Mouse (Mus musculus): ENCODE measurements at regions not wholly inside any gene's neighbourhood (a gene's known extent, or its start where the extent isn't known, plus 50 kb on each side); places are given as distances from the start of the nearest gene placed in this dataset.

DNA sequence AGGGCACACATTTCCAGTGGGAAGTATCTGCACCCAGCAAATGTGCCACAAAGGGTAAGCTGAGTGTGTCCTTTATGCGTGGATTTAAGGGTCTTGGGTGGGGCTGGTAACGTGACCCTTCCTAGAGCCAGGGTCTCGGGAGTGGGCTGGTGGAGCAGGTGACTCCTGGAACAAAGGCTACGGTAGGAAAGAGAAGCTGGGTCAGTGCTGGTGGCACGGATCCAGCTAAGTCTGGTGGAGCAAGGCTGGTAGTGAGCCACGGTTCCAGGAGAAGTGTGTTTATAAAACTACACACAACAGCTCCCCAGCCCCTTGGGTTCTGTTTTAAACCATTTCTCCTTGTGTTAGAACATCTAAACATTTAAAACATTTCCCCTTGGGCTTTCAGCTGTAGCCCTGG is 101.3 kb downstream of the Kctd15 start:
- H3K4me3 ChIP-seq (ENCODE audit: control insufficient read depth in 1 of 2, insufficient read depth in 1 of 2, low read depth in 2 of 2, low read length in 2 of 2): no peak overlapping the region
- no peak overlapping the region for H3K27ac ChIP-seq (ENCODE audit: control insufficient read depth, low read depth, low read length)
- DNase-seq (ENCODE audit: low read depth, low spot score): no peak
- no peak overlapping the region for H3K9ac ChIP-seq (ENCODE audit: control insufficient read depth, low read depth, low read length, poor library complexity, severe bottlenecking)
- no peaks in the 10 kb centered on the region for H3K36me3 ChIP-seq (ENCODE audit: control insufficient read depth in 1 of 2, insufficient read depth in 2 of 2, low read length in 2 of 2)
- H3K27me3 ChIP-seq (ENCODE audit: control insufficient read depth in 1 of 2, insufficient read depth in 2 of 2, low read length in 2 of 2): no peaks in the 10 kb centered on the region
- no peaks in the 10 kb centered on the region for H3K4me1 ChIP-seq (ENCODE audit: control insufficient read depth in 1 of 2, insufficient read depth in 2 of 2, low read length in 2 of 2)
- no peaks in the 10 kb centered on the region for H3K9me3 ChIP-seq (replicated peaks; ENCODE audit: insufficient read depth, low read length)
- H3K79me2 ChIP-seq (ENCODE audit: control insufficient read depth, insufficient read depth, low read length, poor library complexity): no peaks in the 10 kb centered on the region
- TF ChIP-seq UBTF (IDR thresholded peaks at IDR 0.05; ENCODE audit: borderline replicate concordance, insufficient read depth, low read depth, low read length): no peak
- no peak for TF ChIP-seq CHD2 (IDR thresholded peaks at IDR 0.05; ENCODE audit: low read length)
- TF ChIP-seq NRF1 (IDR thresholded peaks at IDR 0.05; ENCODE audit: insufficient read depth, low read depth, low read length, poor library complexity, severe bottlenecking): no peak
- no peak for TF ChIP-seq POLR2A (IDR thresholded peaks at IDR 0.05; ENCODE audit: control insufficient read depth in 1 of 2, insufficient read depth in 1 of 2, low read depth in 1 of 2, low read length in 2 of 2, poor library complexity in 1 of 2)
- TF ChIP-seq RCOR1 (IDR thresholded peaks at IDR 0.05; ENCODE audit: low read depth, low read length): no peak
- TF ChIP-seq GABPA (IDR thresholded peaks at IDR 0.05; ENCODE audit: low read depth, low read length): no peak
- no peak for TF ChIP-seq CTCF (IDR thresholded peaks at IDR 0.05 in 2 of 3, conservative IDR thresholded peaks at IDR 0.05 in 1 of 3; ENCODE audit: control insufficient read depth in 1 of 3, insufficient read depth in 1 of 3, low read depth in 2 of 3, low read length in 3 of 3, poor library complexity in 1 of 3, severe bottlenecking in 1 of 3)
- TF ChIP-seq BHLHE40 (IDR thresholded peaks at IDR 0.05; ENCODE audit: borderline replicate concordance, low read depth, low read length): no peak
- TF ChIP-seq SIN3A (IDR thresholded peaks at IDR 0.05; ENCODE audit: low read length): no peak
- no peak for TF ChIP-seq MAZ (IDR thresholded peaks at IDR 0.05; ENCODE audit: low read depth, low read length)
- TF ChIP-seq POLR2AphosphoS2 (IDR thresholded peaks at IDR 0.05; ENCODE audit: low read length): no peak
- no peak for TF ChIP-seq RAD21 (IDR thresholded peaks at IDR 0.05; ENCODE audit: low read depth, low read length)
- TF ChIP-seq ETS1 (IDR thresholded peaks at IDR 0.05; ENCODE audit: low read depth, low read length): no peak
- TF ChIP-seq TAL1 (IDR thresholded peaks at IDR 0.05; ENCODE audit: low read length): no peak
- no peak for TF ChIP-seq USF2 (IDR thresholded peaks at IDR 0.05; ENCODE audit: borderline replicate concordance in 1 of 2, insufficient read depth in 1 of 2, low read depth in 1 of 2, low read length in 2 of 2)
- TF ChIP-seq MYC (IDR thresholded peaks at IDR 0.05; ENCODE audit: low read depth, low read length): no peak
- TF ChIP-seq MEF2A (IDR thresholded peaks at IDR 0.05; ENCODE audit: extremely low read depth, insufficient replicate concordance, low read depth, low read length, poor library complexity, severe bottlenecking): no peak

- no peak overlapping the region for H3K27ac ChIP-seq (ENCODE audit: control insufficient read depth, low read depth, low read length)
- TF ChIP-seq POLR2AphosphoS5 (IDR thresholded peaks at IDR 0.05; ENCODE audit: borderline replicate concordance, low read depth, low read length) (no peak), MEF2A (IDR thresholded peaks at IDR 0.05; ENCODE audit: extremely low read depth, insufficient replicate concordance, low read depth, low read length, poor library complexity, severe bottlenecking) (no peak), ETS1 (IDR thresholded peaks at IDR 0.05; ENCODE audit: low read depth, low read length) (no peak), SIN3A (IDR thresholded peaks at IDR 0.05; ENCODE audit: low read length) (no peak), MAFK (IDR thresholded peaks at IDR 0.05; ENCODE audit: borderline replicate concordance, low read depth, low read length) (no peak), TAL1 (IDR thresholded peaks at IDR 0.05; ENCODE audit: low read length) (no peak), NRF1 (IDR thresholded peaks at IDR 0.05; ENCODE audit: insufficient read depth, low read depth, low read length, poor library complexity, severe bottlenecking) (no peak), RAD21 (IDR thresholded peaks at IDR 0.05; ENCODE audit: low read depth, low read length) (no peak), UBTF (IDR thresholded peaks at IDR 0.05; ENCODE audit: borderline replicate concordance, insufficient read depth, low read depth, low read length) (no peak), EP300 (IDR thresholded peaks at IDR 0.05; ENCODE audit: low read depth in 1 of 2, low read length in 2 of 2) (no peak), MYB (IDR thresholded peaks at IDR 0.05; ENCODE audit: low read depth, low read length) (no peak), CTCF (IDR thresholded peaks at IDR 0.05 in 2 of 3, conservative IDR thresholded peaks at IDR 0.05 in 1 of 3; ENCODE audit: control insufficient read depth in 1 of 3, insufficient read depth in 1 of 3, low read depth in 2 of 3, low read length in 3 of 3, poor library complexity in 1 of 3, severe bottlenecking in 1 of 3) (no peak), MAZ (IDR thresholded peaks at IDR 0.05; ENCODE audit: low read depth, low read length) (no peak), NELFE (IDR thresholded peaks at IDR 0.05; ENCODE audit: low read depth, low read length) (no peak), ZNF384 (IDR thresholded peaks at IDR 0.05; ENCODE audit: low read depth, low read length) (no peak), ZMIZ1 (IDR thresholded peaks at IDR 0.05; ENCODE audit: low read depth, low read length) (no peak), E2F4 (IDR thresholded peaks at IDR 0.05; ENCODE audit: borderline replicate concordance, low read depth, low read length) (no peak), GABPA (IDR thresholded peaks at IDR 0.05; ENCODE audit: low read depth, low read length) (no peak), USF2 (IDR thresholded peaks at IDR 0.05; ENCODE audit: borderline replicate concordance in 1 of 2, insufficient read depth in 1 of 2, low read depth in 1 of 2, low read length in 2 of 2) (no peak), MXI1 (IDR thresholded peaks at IDR 0.05; ENCODE audit: low read depth, low read length) (no peak)
- no peak overlapping the region for H3K4me3 ChIP-seq (ENCODE audit: control insufficient read depth in 1 of 2, insufficient read depth in 1 of 2, low read depth in 2 of 2, low read length in 2 of 2)
- no peaks in the 10 kb centered on the region for H3K9me3 ChIP-seq (replicated peaks; ENCODE audit: insufficient read depth, low read length)
- no peaks in the 10 kb centered on the region for H3K4me1 ChIP-seq (ENCODE audit: control insufficient read depth in 1 of 2, insufficient read depth in 2 of 2, low read length in 2 of 2)
- no peak for DNase-seq (ENCODE audit: low read depth, low spot score)
- no peaks in the 10 kb centered on the region for H3K36me3 ChIP-seq (ENCODE audit: control insufficient read depth in 1 of 2, insufficient read depth in 2 of 2, low read length in 2 of 2)
- no peaks in the 10 kb centered on the region for H3K79me2 ChIP-seq (ENCODE audit: control insufficient read depth, insufficient read depth, low read length, poor library complexity)
- no peaks in the 10 kb centered on the region for H3K27me3 ChIP-seq (ENCODE audit: control insufficient read depth in 1 of 2, insufficient read depth in 2 of 2, low read length in 2 of 2)
- H3K9ac ChIP-seq (ENCODE audit: control insufficient read depth, low read depth, low read length, poor library complexity, severe bottlenecking): no peak overlapping the region
Observed at GRCm38 (mm10) chr7:34546609-34547316, 109.8 kb downstream of the Kctd15 start.
